Mouse (Mus musculus): ENCODE data around the gene Cfap100. TPM values are rescaled to one million over a fixed set of nuclear protein-coding genes. Genes with fewer than 3 reads are reported as not detected.

Cfap100 gene
- total RNA-seq (2021) = under 1 TPM; 0.48 to 0.99 TPM
- long read RNA-seq, experiment 1 = 0 reads
- long read RNA-seq, experiment 2 = 0 reads

DNA sequence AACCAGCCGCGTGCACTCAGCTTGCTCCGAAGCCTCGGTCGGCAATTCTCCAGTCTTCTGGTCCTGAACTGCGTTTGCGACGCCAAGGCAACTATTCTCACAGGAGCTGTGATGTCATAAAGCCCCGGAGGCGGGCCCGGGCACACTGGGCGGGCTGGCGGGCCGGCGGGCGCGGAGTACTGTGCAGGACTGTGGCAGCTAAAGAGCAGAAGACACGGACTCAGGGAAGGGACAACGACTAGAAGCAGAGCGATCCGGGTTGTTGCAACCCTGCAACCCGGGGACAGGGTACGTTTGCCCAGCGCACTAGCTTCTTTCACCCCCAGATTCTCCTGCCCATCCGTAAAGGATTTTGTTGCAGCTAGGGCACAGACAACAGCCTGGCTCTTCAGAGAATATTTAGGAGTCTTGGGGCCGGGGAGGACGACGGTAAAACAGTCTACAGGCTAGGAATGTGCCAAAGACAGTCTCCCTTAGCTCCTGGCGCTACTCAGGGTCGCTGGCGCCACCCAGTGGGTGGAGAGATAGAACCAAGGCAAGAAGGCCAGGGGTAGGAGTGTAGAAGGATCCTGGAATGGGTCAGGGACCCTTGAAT, at the start of gene Cfap100:
TSS of gene Cfap100 (minus strand) at position 418 of the 595 bp plus-strand sequence.
- peak; percentile 65 to 76 for DNase-seq (ENCODE audit: low spot score in 2 of 2)

DNA sequence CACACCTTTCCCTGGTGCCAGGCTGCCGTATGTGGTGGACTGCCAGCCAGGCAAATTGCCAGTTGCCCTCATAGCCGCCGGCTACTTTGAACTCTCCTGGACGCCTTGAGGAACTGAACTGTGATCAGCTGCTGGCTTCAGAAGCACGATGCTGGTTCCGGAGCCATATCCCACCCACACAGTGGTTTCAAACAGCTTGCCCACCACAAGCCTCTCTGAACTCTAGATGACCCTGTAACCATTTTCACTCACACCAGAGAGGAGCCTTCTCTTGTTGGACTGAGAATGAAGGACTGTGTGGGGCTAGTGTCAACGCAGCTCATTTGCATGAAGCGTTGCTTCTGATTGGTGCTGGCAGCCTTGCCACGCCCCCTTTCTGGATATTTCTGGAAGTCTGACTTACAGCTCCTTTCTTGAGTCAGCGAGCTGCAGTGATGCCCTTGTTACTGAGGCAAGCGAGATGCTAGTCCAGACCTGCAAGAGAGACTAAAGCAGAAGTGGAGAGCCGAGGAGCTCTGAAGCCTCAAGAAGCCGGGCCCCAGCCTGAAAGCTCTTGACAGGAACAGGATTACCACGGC, 48.4 kb upstream of the Cfap100 start:
- no peak for DNase-seq (ENCODE audit: low spot score in 2 of 2)

DNA sequence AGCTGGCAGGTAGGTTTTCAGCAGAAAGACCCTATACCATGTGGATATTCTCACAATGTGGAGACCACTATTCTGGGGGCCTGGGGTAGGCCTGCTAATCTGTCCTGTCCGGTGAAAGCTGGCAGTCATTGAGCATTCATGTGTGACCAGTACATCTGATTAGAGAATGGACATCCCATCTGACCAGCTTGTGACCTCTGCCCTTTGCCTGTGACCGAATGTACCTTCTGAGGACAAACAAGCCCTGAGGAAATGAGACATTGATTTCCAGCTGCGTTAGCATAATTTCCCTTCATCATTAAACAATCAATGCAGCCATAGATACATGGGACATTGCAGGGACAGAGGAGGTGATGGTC, 47.2 kb upstream of the Cfap100 start:
- no peak for DNase-seq (ENCODE audit: low spot score in 2 of 2)

DNA sequence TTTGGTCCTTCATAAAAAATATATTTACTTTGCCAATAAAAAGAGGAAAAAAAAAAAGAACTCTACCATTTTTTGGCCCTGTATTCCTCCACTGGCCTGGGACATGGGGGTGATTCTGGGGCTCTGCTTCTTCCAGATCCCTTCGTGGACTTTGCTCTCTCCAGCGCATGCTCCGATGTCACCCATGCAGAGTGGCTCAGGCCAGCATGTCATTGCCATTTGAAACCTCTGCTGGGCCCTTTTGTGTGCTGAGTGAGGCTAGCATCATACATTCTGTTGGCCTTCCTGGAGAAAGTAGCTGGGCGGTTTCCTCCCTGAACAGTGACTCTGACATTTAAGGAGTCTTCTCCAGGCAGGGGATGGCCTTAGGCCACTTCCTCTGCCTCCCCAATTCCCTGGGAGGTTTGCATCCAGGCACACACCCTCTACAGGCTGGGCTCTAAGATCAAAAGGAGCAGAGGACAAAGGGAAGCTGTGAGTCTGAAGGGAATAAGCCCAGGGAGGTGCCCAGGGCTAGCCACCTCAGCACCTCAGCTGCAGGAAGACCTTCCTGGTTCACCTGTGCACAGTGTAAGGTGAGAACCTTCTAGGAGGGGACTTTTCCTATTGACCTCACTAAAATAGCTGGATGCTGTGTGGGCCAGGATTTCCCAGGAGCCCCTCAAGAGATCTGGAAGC, 46.7 kb upstream of the Cfap100 start:
- DNase-seq (ENCODE audit: low spot score in 2 of 2) = no peak

DNA sequence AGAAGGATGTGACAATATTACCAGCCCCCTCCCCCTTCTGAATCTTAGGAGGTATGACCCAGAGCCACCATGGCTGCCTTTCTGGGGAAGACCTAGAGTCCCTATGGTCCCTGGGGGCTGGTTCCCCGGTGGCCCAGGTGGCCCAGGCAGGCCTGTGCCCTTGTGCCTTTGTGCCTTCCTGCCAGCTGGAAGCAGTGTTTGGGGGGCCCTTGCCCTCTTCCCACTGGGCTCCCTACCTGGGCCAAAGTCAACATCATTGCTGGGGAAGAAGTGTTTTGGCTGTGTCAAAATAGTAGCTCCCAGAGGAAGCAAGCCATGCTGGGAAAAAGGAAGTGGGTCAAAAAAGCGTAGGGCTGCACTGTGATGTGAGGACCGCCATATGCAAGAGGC, 45.8 kb upstream of the Cfap100 start:
- no peak for DNase-seq (ENCODE audit: low spot score in 2 of 2)

DNA sequence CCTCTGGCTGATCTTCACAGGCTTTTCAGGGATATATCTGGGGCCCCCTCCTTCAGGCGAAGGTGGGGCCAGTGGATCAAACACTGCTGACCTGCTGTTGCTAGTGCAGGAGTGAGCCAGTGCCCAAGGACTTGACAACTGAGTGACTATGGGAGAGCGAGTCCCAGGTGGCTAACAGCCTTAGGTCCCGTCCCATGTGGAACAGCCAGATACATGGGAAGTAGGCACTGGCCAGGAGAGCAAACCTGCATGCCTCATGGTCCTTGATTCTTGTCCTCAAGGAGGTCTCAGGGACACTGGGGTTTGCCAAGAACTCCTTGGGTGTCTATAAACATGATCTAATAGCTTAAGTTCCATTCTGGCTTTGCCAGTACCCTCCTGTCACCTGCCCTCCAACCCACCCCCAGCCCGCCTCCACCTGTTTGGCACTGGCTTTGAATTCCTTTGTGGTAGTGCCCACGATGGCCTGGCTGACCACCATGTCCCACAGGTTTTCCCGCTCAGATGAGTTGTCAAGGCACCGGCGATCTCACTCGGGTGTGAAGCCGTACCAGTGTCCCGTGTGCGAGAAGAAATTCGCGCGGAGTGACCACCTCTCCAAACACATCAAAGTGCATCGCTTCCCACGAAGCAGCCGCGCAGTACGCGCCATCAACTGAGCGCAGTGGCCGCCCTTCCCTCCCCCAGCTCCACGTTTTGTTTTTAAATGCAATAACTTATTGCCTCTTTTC, 45.2 kb upstream of the Cfap100 start:
- no peak for DNase-seq (ENCODE audit: low spot score in 2 of 2)

DNA sequence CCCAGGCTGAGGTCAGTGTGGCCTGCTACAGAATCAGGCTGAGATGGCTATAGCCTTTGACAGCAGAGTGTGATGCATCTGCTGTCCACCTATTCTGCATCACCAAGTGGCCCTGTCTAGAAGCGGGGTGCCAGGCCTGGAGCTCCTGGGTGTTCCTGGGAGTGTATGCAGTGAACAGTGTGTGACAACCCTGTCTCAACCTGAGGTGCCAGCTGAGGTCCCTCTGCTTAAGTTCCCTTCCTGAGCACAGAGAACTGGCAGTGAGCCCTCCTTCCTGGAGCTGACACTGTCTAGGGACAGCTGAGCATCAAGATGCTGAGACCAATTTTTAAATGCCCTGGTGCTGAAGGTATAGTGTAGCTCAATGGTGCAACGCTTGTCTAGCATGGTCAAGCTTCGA, 44.1 kb upstream of the Cfap100 start:
- DNase-seq (ENCODE audit: low spot score in 2 of 2) = no peak

DNA sequence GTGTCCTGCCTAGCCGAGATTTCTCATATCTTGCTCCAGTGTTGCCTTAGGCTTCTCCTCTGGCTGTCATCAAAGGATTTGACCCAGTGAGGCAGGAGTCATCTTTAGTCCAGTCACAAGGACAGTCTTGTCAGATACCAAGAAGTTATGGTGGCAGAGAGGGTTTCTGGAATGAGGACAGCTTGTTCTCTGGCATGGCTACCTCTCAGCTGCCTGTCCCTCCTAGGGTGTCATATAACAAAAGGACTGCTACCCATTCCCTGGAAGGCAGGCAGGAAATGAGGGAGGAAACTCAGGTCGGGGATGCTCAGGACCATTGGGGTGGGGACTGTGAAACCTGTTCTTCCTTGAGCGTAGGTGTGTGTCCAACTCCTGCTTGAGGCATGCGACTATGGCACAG, 43.5 kb upstream of the Cfap100 start:
- no peak for DNase-seq (ENCODE audit: low spot score in 2 of 2)

DNA sequence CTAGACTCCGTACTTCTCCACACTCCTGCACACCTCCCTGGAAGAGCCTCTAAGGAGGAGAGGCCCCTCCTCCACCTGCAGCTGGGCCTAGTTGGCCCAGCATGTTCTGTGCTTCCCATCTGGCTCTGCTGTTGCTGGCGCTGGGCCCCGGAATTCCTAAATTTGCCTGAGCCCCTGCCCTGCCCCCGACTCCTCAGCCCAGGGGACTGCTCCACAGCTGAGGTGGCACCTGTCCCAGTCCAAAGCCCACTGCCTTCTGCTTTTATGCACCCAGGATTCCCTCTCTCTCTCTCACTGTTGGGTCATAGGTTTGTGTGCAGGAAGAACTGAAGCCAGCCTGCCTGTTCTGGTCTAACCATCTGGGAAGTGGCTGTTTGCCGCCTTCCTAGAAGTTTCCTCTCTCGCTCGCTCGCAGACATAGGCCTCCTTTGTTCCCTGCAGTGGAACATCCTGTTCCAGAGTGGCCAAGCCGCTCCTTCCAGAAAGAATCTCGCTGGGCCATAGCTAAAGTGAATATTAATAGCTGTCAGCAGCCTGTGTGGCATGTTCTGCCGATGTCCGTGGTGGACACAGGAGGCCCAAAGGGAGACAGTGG, 42.4 kb upstream of the Cfap100 start:
- no peak for DNase-seq (ENCODE audit: low spot score in 2 of 2)

DNA sequence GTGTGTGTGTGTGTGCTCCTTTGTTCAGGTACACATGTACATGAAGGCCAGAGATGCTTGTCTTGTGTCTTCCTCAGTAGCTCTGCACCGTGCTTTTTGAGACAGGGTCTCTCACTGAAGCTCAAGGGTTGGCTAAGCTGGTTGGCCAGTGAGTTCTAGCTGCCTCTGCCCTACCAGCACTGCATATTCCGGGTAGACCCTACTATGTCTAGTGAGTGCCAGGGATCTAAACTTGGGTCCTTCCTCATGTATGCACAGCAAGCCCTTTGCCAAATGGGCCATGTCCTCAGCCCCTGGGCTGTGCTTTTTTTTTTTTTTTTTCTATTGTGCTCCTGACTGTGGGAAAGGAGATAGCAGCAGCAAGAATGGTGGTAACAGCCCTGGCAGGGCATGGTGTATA, 41.7 kb upstream of the Cfap100 start:
- DNase-seq (ENCODE audit: low spot score in 2 of 2) = no peak

DNA sequence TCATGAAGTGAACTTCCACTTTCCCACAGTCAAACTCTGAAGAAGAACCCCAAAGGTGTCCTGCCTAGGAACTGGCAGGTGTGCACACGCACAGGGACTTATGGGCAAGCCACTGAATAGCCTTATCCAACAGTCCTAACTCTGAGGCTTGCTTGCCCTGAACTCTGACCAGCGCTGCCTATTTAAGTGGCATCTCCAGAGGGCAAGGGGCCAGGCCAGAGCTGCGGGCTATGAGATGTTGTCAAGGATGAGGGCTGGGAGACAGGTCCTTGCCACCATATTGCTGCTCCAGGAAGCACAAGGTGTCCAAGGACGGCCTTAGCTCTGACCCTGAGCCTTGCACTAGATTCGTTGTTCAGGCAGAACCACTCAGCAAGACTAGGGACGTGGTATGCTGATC, 40.4 kb upstream of the Cfap100 start:
- DNase-seq (ENCODE audit: low spot score in 2 of 2) = no peak

DNA sequence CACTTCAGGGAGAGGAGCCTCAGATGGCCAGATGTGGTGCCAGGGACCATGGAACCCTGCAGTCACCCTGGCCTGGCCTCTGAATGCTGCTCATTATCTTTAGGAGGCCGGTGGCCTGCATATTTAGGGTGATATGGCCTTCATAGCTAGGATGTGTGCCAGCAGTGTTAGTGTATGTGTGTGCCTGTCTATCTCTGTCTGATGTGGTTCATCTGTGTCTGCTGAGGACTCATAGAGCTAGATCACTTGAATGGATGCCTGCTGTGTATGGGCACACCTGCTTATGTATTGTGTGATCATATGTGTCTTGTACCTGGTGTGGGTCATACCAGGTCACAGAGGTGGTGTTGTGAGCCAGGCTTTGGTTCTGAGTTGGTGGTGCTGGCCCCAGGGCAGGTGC, 39.6 kb upstream of the Cfap100 start:
- DNase-seq (ENCODE audit: low spot score in 2 of 2) = no peak

DNA sequence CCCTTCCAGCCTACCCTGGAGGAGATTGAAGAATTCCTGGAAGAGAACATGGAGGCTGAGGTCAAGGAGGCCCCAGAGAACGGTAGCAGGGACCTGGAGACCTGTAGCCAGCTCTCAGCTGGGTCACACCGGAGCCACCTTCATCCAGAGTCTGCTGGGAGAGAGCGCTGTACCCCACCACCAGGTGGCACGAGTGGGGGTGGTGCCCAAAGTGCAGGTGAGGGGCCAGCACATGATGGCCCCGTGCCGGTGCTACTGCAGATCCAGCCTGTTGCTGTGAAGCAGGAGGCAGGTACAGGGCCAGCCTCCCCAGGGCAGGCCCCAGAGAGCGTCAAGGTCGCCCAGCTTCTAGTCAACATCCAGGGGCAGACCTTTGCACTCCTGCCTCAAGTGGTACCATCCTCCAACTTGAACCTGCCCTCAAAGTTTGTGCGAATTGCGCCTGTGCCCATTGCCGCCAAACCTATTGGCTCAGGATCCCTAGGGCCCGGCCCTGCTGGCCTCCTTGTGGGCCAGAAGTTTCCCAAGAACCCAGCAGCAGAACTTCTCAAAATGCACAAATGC, 38.3 kb upstream of the Cfap100 start:
- no peak for DNase-seq (ENCODE audit: low spot score in 2 of 2)

DNA sequence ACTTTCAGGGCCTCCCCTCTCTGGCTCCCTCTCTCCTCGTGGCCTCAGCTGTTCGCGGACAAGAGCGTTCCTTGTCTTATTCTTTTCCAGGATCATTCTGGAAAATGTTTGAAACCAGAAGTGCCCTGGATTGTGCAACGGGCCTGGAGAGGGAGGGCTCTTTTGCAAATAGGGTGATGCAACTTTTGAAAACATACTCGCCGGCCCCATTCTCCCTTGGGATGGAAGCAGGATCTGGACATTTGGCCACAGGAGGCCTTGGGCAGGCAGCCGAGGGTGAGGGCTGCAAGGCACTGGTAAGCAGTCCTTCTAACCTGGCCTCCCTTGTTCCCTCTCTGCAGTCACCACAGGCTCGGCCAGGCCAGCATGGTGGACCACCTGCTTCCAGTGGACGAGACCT, 37.5 kb upstream of the Cfap100 start:
- DNase-seq (ENCODE audit: low spot score in 2 of 2) = peak; percentile 26 to 50

DNA sequence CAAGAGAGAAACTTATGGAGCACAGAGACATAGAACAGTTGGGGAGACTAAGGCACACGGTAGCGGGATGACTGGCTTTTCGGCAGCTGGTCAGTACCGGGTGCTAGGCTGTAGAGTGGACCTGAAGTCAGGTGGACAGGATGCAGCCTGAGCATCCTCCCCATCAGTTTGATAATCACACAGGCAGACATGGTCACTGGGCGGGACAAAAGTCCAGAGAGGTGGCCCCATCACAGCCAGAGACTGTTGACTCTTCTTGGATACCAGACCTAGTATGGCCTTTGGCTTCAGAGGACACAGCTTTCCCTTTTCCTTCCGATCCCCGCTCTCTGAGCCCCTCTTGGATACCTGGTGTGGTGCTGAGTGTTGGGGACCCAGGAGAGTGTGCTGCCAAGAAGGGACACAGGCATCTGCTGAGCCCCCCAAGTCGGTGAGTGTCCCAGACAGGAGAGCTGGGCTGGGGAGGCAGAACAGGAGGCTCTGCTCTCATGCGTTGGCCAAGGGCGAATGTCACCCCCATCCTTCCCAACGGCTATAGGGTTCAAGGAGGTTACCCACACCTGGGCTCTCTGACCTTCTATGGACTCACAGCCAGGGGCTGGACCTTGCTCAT, 36.5 kb upstream of the Cfap100 start:
- DNase-seq (ENCODE audit: low spot score in 2 of 2) = no peak

DNA sequence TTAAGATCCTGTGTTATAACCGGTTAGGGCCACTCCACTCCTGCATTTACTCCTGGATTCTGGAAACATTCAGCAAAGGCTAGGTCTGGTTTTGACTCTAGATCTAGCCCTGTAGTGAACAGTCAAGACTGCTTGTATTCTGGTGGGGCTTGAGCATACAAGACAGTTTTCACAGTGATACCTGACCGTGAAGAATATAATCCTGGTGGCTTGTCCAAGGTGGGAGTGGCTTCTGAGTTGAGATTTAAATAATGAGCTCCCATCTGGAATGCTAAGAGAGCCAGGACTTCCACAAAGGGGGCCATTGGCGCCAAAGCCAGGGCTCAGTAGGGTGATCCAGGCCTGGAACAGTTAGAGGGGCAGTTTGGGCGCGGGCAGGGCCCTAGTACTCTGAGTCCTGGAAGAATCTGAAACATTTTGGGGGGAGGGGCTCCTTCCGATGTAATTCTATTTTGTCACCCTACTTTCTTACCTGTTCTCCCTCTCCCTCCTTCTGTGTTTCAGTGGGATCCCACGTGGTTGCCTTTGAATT, 35.4 kb upstream of the Cfap100 start:
- DNase-seq (ENCODE audit: low spot score in 2 of 2) = no peak

DNA sequence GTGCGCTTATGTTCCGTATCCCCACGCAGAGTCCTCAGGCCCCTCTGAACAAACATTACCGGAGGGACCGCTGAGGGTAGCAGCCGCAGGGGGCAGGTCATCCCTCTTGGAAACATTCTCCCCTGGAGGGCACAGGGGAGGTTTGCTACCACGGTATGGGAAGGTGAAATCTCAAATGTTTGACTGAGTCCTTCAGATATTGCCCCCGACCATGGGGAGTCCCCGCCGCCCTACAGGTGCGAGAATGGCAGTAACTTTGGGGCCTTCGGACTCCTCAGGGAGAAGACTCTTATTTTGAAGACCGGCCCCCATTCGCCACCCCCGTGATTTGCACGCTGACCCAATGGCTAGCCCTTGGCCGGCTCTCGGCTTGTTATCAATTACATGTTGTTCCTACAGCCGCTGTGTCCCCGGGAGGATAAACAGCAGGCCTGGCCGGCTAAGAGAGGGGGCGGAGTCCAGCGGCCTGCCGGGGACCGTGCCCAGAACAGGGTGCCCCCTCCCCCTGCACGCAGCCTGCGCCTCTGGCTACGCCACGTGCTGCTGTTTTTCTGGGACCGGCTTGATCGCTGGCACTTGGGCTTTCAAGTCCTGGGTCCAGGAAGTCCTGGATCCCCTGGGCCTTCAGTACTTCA, 34.7 kb upstream of the Cfap100 start:
- DNase-seq (ENCODE audit: low spot score in 2 of 2) = peak; percentile 78 to 82

DNA sequence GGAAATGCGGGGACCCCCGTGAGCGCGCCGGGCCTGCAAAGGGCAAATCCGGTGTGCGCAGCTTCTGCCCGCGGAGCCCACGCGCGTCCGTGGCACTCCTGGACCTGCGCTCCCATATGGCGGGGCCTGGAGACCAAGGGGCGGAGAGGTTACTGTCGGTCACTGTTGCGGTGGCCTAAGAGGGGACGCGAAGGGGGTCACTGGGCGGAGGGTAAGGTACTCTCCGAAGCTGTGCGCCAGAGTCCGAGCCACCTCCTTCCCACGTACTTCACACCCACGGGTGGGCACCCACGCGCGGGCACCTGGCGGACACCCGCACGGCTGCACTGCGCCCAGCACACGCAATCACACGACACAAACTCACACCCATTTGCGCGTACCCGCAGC, 34.2 kb upstream of the Cfap100 start:
- DNase-seq (ENCODE audit: low spot score in 2 of 2) = peak in 1 of 2 experiments; percentile 25

DNA sequence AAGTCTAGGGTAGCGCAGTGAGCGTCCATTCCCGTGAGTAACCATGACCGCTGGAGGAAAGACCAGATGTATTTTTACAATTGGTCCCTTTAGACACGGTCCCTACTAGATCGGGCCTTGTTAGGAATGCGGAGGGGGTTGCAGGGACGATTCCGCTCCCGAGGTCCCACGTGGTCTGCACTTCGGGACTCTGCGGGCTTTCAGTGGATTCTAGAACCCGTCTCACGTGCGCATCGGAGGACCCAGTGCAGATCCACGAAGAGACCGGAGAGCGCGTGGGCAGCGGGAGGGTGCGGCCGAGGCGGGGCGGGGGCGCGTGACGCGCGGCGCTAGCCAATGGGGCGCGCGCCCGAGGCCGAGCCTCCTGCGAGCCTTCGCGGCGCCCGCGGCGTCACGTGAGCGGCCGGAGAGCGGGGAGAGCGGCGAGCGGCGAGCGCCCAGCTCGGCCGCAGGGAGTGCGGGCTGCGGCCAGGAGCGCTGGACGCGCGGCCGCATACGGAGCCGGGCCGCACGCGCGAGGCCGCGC, 33.6 kb upstream of the Cfap100 start, which contains the start of gene Klf15:
TSS of gene Klf15 (plus strand) at position 396 of the 526 bp plus-strand sequence.
- peak; percentile 87 to 90 for DNase-seq (ENCODE audit: low spot score in 2 of 2)

DNA sequence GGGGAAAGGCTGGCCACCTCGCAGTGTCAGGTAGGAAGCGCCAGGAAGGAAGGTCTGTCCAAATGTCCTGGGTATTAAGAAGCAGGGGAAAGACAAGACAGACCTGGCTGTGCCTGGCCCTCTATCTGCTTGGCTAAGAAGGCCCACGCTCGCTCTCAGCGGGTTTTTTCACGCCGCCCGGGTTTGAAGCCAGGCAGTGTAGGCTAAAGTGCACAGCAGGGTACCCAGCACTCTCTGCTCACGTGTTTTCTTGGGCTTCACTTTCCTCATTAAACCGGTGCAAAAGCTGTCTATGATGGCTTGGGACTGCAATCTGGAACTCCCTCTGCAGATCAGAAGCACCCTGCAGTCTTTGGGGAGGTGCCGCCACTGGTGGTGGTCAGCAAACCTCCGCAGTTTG, 33.2 kb upstream of the Cfap100 start:
- DNase-seq (ENCODE audit: low spot score in 2 of 2) = no peak

All from adrenal gland, adult 18-20 months (tissue).